Mouse (Mus musculus) lung, embryonic 14.5 days (tissue): ENCODE measurements at regions not wholly inside any gene's neighbourhood (a gene's known extent, or its start where the extent isn't known, plus 50 kb on each side); places are given as distances from the start of the nearest gene placed in this dataset.

Source experiments
- ATAC-seq: fragments of 200-750 bp; cut with Nextera tagmentation; 2 replicates; pipeline ENCODE4 v1.8.0; 2017; ENCODE audit warnings: mild to moderate bottlenecking, moderate TSS enrichment, moderate library complexity; ENCODE audit not compliant: insufficient read depth
- DNase-seq: peaks from one replicate; pipeline ENCODE4 v3.0.0-alpha.2; 2015
- H3K27ac ChIP-seq: fragments of 300-500 bp; sonication (generic); 2 replicates; pipeline ENCODE4 v1.5.1; 2014; ENCODE audit warnings: low read depth, mild to moderate bottlenecking, moderate library complexity
- H3K27me3 ChIP-seq: fragments of 300-500 bp; sonication (generic); 2 replicates; pipeline ENCODE4 v1.6.1; 2014; ENCODE audit warnings: low read length, control low read depth; ENCODE audit not compliant: insufficient read depth
- H3K36me3 ChIP-seq: fragments of 300-500 bp; sonication (generic); 2 replicates; pipeline ENCODE4 v1.6.1; 2014; ENCODE audit warnings: control low read depth; ENCODE audit not compliant: insufficient read depth
- H3K4me1 ChIP-seq: fragments of 300-500 bp; sonication (generic); 2 replicates; pipeline ENCODE4 v1.6.1; 2014; ENCODE audit warnings: antibody characterized with exemption, control low read depth; ENCODE audit not compliant: insufficient read depth
- H3K4me2 ChIP-seq: fragments of 300-500 bp; sonication (generic); 2 replicates; pipeline ENCODE4 v1.6.1; 2014; ENCODE audit warnings: mild to moderate bottlenecking
- H3K4me3 ChIP-seq: fragments of 300-500 bp; sonication (generic); 2 replicates; pipeline ENCODE4 v1.5.1; 2014; ENCODE audit warnings: low read depth, low read length
- H3K9ac ChIP-seq: fragments of 300-500 bp; sonication (generic); 2 replicates; pipeline ENCODE4 v1.6.1; 2014
- H3K9me3 ChIP-seq: fragments of 300-500 bp; sonication (generic); 2 replicates; pipeline ENCODE4 v1.6.1; 2016; ENCODE audit warnings: low read depth, low read length, control low read depth
- CTCF ChIP-seq: IDR thresholded peaks from 2 replicates; pipeline ENCODE4 v1.5.1; 2016; ENCODE audit warnings: antibody characterized with exemption, low read depth
- WGBS: fragments of 180-500 bp; shearing (Covaris S2); extraction: QIAGEN DNeasy Blood & Tissue Kit; methylation state at CpG from one replicate; pipeline ENCODE4 v1.1.7; 2014; 5-methylcytosine and 5-hydroxymethylcytosine counted together

DNA sequence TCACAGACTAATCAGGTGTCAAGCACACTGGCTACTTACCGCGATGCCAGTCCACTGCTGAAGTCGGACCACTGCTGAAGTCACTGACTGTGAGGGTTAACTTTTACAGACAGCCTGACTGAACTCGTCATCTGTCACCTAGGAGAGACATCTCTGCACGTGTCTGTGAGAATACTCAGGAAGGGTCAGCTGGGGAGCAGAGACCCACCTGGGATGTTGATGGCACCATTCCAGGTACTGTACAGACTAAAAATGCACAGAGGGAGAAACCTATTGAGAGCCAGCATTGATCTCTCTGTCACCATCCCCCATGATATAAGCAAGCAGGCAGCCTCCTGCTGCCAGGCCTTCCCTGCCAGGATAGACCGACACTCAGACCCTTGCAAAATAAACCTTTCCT lies 447.5 kb upstream of the Jarid2 start:
- Histone ChIP-seq H3K4me2 (no peak overlapping the region), H3K4me3 (no peak overlapping the region), H3K9me3 (no peaks in the 10 kb centered on the region), H3K9ac (no peak overlapping the region), H3K27ac (no peak overlapping the region), H3K36me3 (no peaks in the 10 kb centered on the region), H3K4me1 (peaks cover 3% of the 10 kb centered on the region; the same call in 1 of the 2 replicates), H3K27me3 (no peaks in the 10 kb centered on the region)
- WGBS, result 44% methylated on average over 6 of the region's 6 CpGs
- no peak for TF ChIP-seq CTCF
- ATAC-seq (no peak), DNase-seq (peak; percentile 36)

DNA sequence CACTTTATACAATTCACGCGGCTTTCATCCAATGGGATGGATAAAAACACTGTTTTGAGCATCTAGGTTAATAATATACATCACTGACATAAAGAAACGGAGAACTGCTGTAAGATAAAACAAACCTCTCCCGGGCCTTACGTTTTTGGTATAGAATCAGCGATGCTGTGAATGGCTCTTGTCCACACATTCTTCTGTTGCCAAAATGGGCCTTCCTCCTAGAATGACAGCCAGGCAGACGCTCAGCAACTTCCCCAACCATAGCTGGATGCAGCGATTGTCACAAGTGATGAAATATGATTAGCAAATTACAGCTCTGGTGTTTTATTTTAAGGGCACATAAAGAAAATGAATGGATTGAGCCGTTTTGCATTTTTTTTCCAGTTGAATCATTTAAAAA lies 447.0 kb upstream of the Jarid2 start:
- TF ChIP-seq CTCF, result no peak
- H3K27ac ChIP-seq, result peak overlapping the region; percentile 51

DNA sequence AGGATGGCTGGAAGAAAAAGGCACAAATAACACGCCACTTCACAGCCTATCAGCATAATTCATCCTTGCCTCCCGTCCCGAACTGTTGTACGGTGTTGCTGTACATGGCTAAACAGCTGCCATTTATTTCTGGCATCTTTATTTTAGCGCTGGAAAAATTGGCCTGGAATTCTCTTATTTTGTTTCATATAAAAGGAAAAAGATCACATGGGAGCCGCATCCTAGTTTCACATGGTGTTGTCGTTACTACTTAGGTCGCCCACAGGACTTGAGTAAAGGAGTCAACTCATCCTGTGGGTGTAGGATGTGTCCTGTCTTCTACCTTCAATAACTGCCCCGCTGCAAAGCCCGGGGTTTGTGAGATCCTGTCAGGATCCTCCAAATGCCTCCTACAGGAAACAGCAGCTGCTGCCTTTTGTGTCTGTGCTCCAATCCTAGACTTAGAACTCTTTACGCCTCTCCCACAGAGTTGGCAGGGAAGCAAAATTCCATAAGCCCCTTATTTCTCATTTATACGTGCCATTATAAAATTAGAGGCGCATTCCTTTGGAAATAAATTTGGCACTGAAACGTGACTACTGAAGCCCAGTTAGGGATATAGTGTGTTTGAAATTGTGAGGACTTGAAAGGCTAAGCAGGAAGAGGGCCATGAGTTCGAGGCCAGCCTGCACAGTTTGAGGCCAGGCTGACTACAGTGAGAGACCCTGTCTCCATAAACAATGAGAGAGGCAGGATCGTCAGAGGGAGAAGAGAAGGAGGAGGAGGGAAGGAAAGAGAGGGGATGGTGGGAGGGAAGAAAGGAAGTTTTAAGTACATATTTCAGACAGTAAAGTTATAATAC lies 446.3 kb upstream of the Jarid2 start:
- Histone ChIP-seq H3K36me3 (no peaks in the 10 kb centered on the region), H3K4me1 (peaks cover 3% of the 10 kb centered on the region; the same call in 1 of the 2 replicates), H3K4me2 (no peak overlapping the region; the same call in 1 of the 2 replicates), H3K4me3 (no peak overlapping the region), H3K27ac (peak overlapping the region; percentile 51), H3K9ac (no peak overlapping the region), H3K9me3 (no peaks in the 10 kb centered on the region), H3K27me3 (no peaks in the 10 kb centered on the region)
- peak; percentile 86 for DNase-seq
- WGBS, result 45% methylated on average over 16 of the region's 16 CpGs
- TF ChIP-seq CTCF, result no peak
- peak; percentile 56; the same call in 1 of the 2 replicates for ATAC-seq

More for the DNA sequence above, 447.0 kb upstream of the Jarid2 start:
- H3K27me3 ChIP-seq, result no peaks in the 10 kb centered on the region
- DNase-seq, result peak; percentile 53
- H3K4me2 ChIP-seq, result no peak overlapping the region; the same call in 1 of the 2 replicates
- peaks cover 3% of the 10 kb centered on the region; the same call in 1 of the 2 replicates for H3K4me1 ChIP-seq
- no peak overlapping the region for H3K9ac ChIP-seq
- 46% methylated on average over 9 of the region's 9 CpGs for WGBS
- H3K9me3 ChIP-seq, result no peaks in the 10 kb centered on the region
- no peak overlapping the region for H3K4me3 ChIP-seq
- no peak for ATAC-seq
- no peaks in the 10 kb centered on the region for H3K36me3 ChIP-seq

DNA sequence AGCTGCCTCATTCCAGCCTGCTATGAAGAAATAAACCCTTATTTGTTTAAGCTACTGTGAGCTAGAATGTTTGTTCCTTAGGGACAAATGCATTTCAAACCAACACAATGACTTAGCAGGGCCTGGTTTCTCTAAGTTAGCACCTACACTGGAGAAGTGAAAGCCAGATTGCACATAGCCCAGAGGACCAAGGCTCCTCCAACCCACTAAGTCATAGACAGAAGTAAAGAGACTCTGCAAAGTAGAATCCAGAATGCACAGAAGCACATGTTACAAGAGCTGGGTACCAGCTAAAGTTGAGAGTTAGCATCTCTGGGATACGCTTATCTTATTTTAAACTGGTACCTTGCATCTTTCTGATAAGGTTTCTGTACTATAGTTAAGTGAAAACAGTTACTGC lies 443.4 kb upstream of the Jarid2 start:
- peaks cover 3% of the 10 kb centered on the region; the same call in 1 of the 2 replicates for H3K4me1 ChIP-seq
- no peak overlapping the region for H3K4me3 ChIP-seq
- ATAC-seq (no peak), DNase-seq (no peak)
- H3K36me3 ChIP-seq, result no peaks in the 10 kb centered on the region
- H3K27me3 ChIP-seq, result no peaks in the 10 kb centered on the region
- no peak for TF ChIP-seq CTCF
- H3K27ac ChIP-seq, result no peak overlapping the region
- no peak overlapping the region for H3K4me2 ChIP-seq
- 92% methylated on average over 1 of the region's 1 CpGs for WGBS
- H3K9me3 ChIP-seq, result no peaks in the 10 kb centered on the region; the same call in 1 of the 2 replicates
- no peak overlapping the region for H3K9ac ChIP-seq

- WGBS, result 92% methylated on average over 2 of the region's 2 CpGs
- Histone ChIP-seq H3K36me3 (no peaks in the 10 kb centered on the region), H3K4me3 (no peak overlapping the region), H3K4me2 (no peak overlapping the region), H3K27ac (no peak overlapping the region), H3K27me3 (no peaks in the 10 kb centered on the region), H3K4me1 (no peaks in the 10 kb centered on the region), H3K9ac (no peak overlapping the region), H3K9me3 (no peaks in the 10 kb centered on the region; the same call in 1 of the 2 replicates)
- ATAC-seq (no peak), DNase-seq (no peak)
- TF ChIP-seq CTCF, result peak; percentile 54
Measured at GRCm38 (mm10) chr13:44290199-44290598, 439.1 kb upstream of the Jarid2 start.

- no peak for DNase-seq
- no peak overlapping the region for H3K4me2 ChIP-seq
- no peaks in the 10 kb centered on the region; the same call in 1 of the 2 replicates for H3K9me3 ChIP-seq
- no peak overlapping the region for H3K27ac ChIP-seq
- H3K9ac ChIP-seq, result no peak overlapping the region
- ATAC-seq, result no peak
- H3K4me1 ChIP-seq, result no peaks in the 10 kb centered on the region
- H3K36me3 ChIP-seq, result no peaks in the 10 kb centered on the region
- WGBS, result 62% methylated on average over 6 of the region's 6 CpGs
- no peak for TF ChIP-seq CTCF
- H3K4me3 ChIP-seq, result no peak overlapping the region
- no peaks in the 10 kb centered on the region for H3K27me3 ChIP-seq
Measured at GRCm38 (mm10) chr13:44292476-44293056, 436.7 kb upstream of the Jarid2 start.

DNA sequence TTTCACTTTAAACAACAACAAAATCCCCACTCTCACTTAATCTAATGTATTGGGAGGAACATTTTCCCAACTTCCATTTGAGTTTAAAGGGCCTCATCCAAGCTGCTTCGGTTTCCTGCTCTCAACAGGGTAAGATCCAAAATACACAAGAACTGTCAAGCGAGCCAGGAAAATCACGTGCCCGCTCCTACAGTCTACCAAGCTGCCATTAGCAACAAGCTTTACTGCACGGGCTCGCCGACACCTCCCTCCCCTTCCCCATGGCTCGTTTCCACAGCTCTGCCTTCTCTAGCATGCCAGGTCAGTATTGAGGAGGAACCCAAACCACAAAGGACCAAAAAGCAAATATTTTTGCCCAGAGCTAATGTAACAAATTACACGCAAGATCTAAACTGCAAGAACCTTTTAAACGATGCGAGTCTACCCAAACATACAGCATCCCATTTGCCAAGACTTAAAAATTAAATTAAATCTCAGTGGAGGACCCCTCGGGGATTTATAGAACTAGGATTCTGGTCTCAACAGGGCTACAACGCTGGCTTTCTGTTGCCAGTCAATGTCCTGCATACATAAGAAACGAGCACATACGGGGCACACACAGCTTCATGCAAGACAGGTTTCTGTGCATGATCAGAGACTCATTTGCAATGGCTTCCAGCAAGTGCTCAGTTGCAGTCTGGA lies 435.4 kb upstream of the Jarid2 start:
- ATAC-seq, result no peak
- Histone ChIP-seq H3K9ac (no peak overlapping the region), H3K36me3 (no peaks in the 10 kb centered on the region), H3K4me2 (no peak overlapping the region), H3K4me1 (no peaks in the 10 kb centered on the region), H3K27me3 (no peaks in the 10 kb centered on the region), H3K4me3 (no peak overlapping the region), H3K9me3 (no peaks in the 10 kb centered on the region; the same call in 1 of the 2 replicates), H3K27ac (no peak overlapping the region)
- WGBS, result 71% methylated on average over 15 of the region's 15 CpGs
- no peak for TF ChIP-seq CTCF
- peak; percentile 65 for DNase-seq
